Mouse (Mus musculus) ovary, adult 18-20 months (tissue): ENCODE data around the gene Bcat2.
"Not testable (repeated sequence)": the region's sequence is repeated elsewhere in the genome, so short reads cannot be mapped to it uniquely, and the experiment has no call there.

Experiments
- DNase-seq: peaks from one replicate; pipeline ENCODE4 v3.0.0; 2022; ENCODE audit warnings: low spot score, mixed read lengths

Bcat2 gene

GRCm38 (mm10) chr7:45570103-45570741, at the start of gene Bcat2:
TSS of gene Bcat2 (plus strand) at chr7:45570153.
- DNase-seq = peak; percentile 73

- no peak for DNase-seq
Observed at GRCm38 (mm10) chr7:45520605-45521004, 49.3 kb upstream of the Bcat2 start.

DNA sequence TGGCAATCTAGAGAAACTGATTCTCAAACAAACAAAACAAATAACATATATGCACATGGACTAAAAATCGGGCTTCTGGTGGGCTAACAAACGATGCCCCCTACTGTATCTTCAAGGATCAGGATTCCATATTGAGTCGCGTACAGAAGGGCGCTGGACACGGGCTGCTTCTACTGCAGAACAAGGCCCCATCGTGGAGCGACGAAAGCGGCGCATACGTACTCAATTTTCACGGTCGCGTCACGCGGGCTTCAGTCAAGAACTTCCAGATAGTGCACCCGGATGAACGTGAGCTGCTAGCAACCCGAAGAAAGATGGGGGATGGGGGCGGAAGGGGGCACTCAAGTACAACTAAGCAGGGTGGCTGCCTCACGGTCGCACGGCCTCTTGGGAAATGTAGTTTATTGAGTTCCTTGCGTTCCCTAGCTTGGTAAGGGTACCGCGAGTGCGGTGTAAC, 48.2 kb upstream of the Bcat2 start:
- DNase-seq = peak; percentile 81

DNA sequence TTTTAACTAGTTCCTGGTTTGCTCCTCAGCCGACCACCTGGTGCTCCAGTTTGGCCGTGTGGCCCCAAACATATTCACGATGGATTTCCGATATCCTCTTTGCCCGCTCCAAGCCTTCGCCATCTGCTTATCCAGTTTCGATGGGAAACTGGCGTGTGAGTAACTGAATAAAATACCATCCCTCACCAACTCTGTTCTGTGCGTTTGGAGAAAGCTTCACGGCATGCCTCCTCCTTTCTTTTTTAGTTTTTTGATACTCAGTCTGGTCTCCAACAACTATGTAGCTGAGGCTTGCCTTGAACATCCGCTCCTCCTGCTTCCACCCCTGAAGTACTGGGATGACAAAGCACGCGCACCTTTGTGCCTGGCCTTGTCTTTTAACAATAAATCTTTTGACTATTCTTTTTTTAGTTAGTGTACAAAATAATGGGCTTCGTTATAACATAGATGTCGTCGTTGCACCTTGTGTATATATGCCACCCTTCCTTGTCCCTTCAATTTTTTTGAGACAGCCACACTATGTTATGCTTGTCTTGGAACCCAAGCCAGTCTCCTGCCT, 47.7 kb upstream of the Bcat2 start:
- DNase-seq = no peak

DNA sequence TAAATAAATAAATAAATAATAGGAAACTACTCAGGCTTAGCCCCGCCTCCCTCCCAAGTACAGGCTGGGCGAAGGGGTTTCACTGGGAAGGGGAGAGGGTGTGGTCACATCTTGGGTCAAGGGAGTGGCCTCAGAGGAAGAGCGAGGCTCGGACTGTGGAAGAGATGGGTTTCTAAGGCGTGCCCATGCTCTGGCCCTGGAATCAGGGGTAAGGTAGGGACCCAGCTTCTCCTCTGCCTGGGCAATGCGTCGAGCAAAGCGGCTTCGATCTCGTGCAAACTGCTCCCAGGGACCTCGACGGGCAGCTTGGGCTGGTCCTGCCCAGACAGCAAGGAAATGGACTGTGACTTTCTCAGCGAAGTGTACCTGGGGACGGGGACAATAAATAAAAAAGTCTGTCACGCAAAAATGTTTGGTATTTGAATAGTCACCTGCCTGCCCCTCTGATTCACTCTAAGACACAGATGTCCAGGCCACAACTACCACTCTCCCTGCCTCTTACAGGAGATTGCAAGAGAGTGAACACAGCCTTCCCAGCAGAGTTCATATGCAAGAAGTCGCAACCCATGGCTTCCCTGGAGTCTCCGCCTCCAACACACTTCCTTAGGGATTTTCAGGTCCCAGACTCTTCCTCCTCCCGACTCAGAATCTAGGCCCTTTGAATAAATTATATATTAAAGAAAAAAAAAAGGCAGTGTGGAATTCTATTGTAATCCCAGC, 46.8 kb upstream of the Bcat2 start:
- no peak for DNase-seq

DNA sequence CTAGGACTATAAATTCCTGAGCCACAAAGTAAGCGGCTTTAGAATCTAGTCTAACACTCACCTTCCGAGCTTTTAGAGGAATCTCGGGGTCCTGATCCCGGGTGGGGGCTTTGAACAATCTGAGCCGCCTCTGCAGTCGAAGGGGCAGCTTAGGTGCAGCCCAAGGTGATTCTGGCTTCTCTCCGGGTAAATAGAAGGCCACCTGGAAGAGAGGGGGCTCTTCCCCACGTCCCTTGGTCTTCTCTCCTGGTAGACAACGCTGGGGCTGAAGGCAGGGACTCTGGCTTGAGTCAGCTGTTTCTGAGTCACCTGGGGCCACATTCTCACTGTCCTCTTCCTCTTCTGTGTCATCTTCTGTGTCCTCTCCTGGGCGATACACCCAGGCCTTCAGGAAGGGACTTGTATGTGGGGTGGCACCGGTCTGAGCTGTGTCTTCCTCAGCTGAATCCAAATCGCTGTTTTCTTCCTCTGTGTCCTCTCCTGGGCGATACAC, 46.2 kb upstream of the Bcat2 start:
- no peak for DNase-seq

DNA sequence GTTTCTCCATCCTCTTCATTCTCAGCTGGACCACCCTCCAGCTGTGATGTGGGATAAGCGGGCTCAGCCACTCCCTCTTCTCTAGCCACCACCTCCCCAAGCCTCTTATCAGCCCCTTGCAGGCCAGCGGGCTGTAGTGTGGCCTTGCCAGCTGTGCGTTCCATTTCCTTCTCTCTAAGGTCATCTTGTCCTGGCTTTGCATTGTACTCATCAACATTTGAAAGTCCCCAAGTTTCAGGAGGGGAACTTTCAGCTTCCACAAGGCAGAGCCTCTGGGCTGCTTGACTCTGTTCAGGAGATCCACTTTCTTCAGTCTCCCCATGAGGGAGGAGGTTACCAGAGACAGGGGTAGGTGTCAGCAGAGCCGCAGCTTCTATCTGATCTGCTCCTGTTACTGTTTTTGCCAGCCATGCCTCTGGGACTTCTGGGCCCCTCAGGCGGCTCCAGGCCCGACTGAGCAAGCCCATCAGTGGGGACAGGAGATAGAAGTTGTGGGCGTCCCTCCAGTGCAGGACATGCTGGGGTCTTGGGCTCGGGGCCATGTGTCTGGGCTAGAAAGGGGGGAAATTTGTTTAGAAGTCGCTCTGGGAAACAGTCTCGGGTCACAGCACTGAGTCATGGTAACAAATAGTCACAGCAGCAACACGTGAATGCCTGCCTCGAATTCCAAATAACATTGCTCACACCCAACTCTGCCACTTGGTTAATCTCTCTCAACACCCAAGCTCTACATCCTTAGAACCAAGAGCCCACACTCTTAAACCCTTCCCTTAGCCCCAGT, 44.9 kb upstream of the Bcat2 start:
- DNase-seq = peak; percentile 82

GRCm38 (mm10) chr7:45525809-45526473, 44.0 kb upstream of the Bcat2 start, which contains the start of the genes Ppp1r15a and Plekha4:
TSS of gene Ppp1r15a (minus strand) at chr7:45526268.
TSS of gene Plekha4 (plus strand) at chr7:45526330.
- peak; percentile 89 for DNase-seq

DNA sequence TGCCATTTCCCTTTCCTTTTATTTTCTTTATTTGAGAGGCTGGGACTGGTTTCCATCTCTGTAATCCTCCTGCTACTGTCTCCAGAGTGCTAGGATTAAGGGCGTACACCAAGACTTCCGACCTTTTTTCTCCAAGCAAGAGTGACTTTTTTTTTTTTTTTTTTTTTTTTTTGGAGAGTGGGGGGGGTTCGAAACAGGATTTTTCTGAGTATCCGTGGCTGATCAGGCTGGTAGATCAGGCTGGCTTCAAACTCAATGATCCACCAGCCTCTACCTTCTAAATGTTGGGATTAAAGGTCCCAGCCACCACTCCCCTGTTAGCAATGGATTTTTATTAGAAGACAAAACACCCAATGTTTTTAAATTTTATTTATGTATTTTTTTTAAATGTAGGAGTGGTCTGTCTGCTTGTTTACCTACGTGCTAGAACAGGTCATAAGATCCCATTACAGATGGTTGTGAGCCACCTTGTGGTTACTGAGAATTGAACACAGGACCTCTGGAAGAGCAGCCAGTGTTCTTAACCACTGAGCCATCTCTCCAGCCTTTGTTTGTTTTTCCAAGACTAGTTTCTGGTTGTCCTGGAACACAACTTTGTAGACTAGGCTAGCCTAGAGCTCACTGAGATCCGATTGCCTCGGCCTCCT, 43.4 kb upstream of the Bcat2 start:
- DNase-seq = no peak

GRCm38 (mm10) chr7:45527169-45527568, 42.8 kb upstream of the Bcat2 start:
- not testable (repeated sequence) for DNase-seq

GRCm38 (mm10) chr7:45529461-45529860, 40.5 kb upstream of the Bcat2 start:
- no peak for DNase-seq

DNA sequence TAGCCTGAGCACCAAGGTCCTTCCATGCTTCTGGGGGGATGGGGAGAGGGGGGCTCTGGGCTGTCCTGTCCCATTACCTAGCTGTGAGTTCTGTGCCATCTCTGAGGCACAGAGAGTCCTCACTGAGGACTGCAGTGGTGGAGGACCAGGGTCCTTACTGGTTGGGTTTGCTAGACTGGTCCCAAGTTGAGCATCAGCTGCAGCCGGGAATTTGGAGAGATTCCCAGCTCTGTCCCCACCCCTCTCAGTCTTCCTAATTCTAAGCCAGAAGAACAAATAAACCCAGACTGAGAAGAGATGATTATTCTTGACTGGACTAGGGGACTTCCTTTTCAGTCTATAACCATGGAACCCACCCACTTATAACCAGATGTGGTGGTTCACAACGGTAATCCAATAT, 39.3 kb upstream of the Bcat2 start:
- no peak for DNase-seq

DNA sequence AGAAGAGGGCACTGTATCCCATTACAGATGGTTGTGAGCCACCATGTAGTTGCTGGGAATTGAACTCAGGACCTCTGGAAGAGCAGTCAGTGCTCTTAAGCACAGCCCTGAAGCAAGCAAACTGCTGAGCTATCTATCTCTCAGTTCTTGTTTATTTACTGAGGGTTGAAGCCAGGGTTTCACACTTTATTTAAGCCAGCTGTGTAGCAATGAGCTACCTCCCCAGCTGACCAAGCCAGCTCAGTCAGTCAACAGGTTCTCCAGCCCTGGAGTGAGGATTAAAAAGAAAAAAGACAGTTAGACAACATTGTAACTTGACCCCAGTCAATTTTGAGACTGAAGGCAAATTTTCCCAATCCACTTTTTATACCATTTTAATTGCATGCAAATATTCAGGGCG, 34.3 kb upstream of the Bcat2 start:
- no peak for DNase-seq

DNA sequence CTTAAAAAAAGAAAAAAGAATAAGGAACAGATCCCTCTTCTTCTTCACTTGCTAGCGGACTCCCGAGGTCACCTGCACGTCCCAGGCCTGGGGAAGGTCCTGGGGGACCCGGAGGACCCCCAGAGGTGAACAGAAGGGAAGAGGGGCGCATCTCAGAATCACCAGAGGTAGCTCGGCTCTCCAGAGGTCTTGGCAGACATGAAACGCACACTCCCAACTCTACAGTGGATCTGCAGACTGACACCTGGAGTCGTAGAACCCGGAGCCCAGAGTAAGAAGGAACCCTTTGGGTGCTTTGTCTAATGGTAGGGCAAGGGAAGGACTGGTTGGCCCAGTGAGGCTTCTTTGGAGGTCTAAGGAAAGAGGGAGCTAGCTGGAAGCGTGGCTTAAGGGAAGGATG, 32.4 kb upstream of the Bcat2 start:
- DNase-seq = no peak

DNA sequence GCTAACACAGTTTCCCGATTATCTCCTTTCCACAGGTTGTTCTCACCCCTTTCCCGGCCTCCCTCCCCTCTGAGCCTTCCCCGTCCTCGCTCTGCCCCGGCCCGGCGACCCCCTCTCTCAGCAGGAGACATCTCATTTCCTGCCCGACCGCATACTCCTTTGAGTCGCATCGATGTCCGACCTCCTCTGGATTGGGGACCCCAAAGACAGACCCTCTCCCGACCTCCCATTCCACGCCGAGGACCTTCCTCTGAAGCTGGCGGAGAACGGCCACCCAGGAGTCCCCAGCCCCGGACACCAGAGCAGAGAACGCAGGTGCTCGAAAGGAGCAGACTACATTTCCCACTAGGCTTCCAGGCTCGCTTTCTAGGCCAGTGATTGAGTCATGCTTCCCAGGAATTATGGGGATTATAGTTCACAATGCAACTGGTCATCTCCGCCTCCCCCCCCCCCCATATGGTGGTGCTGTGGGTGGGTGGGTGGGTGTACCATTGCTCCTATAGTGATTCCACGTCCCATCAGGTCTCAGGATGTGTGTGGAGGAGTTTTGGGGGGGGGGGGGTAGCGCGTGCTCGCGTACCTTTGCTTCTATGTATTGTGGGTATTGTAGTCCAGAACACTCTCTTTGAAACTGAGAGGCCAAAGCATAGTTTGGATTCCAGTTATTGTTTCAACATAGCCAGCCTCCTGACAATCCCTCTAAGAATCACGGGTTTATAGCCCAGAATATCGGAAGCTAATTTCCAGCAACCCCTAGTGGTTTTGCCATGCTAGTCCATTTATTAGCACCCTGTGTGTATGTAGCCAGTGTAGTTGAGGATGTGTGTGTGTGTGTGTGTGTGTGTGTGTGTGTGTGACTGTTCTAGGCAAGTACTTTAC, 31.6 kb upstream of the Bcat2 start:
- no peak for DNase-seq

- DNase-seq = no peak
Observed at GRCm38 (mm10) chr7:45539095-45539494, 30.9 kb upstream of the Bcat2 start.

GRCm38 (mm10) chr7:45540213-45540612, 29.7 kb upstream of the Bcat2 start:
- no peak for DNase-seq

DNA sequence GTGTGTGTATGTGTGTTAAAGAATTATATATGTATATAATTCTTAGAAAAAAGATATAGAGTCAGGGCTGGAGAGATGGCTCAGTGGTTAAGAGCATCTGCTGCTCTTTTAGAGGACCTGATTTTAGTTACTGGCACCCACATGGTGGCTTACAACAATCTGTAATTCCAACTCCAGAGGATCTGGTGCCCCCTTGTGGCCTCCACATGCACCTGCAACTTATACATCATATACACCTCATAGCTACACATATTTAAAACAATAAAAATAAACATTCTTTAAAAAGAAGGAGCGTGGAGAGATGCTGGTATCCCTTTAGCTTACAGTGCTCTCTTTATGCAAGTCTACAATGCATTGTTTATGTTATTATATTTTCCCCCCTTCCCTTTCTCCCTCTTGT, 25.4 kb upstream of the Bcat2 start:
- no peak for DNase-seq

- no peak for DNase-seq
Observed at GRCm38 (mm10) chr7:45549641-45550436, 20.1 kb upstream of the Bcat2 start.
